Mouse (Mus musculus): ENCODE results near the gene Cpsf6.

GRCm38 (mm10) chr10:117378291-117378555 lies 1.6 kb downstream of the Cpsf6 start:
- TF ChIP-seq CTCF (IDR thresholded peaks at IDR 0.05; ENCODE audit: low read depth, low read length), result no peak
- no peak for TF ChIP-seq POLR2A (IDR thresholded peaks at IDR 0.05; ENCODE audit: borderline replicate concordance, low read depth, low read length)

Measured in bone marrow macrophage, adult 2 months (primary cell).